Mouse (Mus musculus) natural killer cell, adult 2 months (primary cell): Measurements from ENCODE around the gene Gm21822.
"Not testable (repeated sequence)": the region's sequence is repeated elsewhere in the genome, so short reads cannot be mapped to it uniquely, and the experiment has no call there.

Source experiments
- DNase-seq, 2 experiments: peaks; one replicate each; pipeline ENCODE4 v3.0.0; 2022; ENCODE audit warnings: low spot score in 2 of 2

Gm21822 gene

DNA sequence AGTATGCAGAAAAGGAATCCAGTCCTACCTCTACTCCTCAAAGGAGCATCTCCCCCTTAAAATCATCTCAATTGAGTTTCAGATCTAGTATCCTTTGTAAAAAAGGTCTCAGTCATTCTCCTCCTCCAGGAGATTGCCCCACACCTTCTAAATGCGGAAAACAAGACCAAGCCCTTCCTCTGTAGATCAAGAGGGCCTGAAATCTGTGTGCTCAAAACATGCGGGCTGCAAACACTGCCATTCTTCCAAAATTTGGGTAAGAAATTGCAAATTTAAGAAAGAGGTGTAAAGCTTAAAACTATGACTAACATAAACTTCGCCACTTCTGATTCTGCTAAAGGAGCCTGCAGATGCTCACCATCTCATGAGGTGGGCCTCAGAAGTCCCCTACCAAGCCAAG is at the start of gene Gm21822:
TSS of gene Gm21822 (plus strand) at position 301 of the 400 bp plus-strand sequence.
- not testable (repeated sequence) for DNase-seq
